Mouse (Mus musculus) hindbrain, postnatal 0 days (tissue): ENCODE results near the gene Psmb1. TPM values are rescaled to one million over a fixed set of nuclear protein-coding genes. Genes with fewer than 3 reads are reported as not detected.
"Not testable (repeated sequence)": the region's sequence is repeated elsewhere in the genome, so short reads cannot be mapped to it uniquely, and the experiment has no call there.

Experiments used
- ATAC-seq: fragments of 200-750 bp; cut with Nextera tagmentation; 2 replicates; pipeline ENCODE4 v1.8.0; 2017; ENCODE audit warnings: mild to moderate bottlenecking, moderate TSS enrichment, moderate library complexity
- DNase-seq: peaks from one replicate; pipeline ENCODE4 v3.0.0-alpha.2; 2015; ENCODE audit warnings: low spot score
- H3K27ac ChIP-seq: fragments of 300-500 bp; sonication (generic); 2 replicates; pipeline ENCODE4 v1.5.1; 2014; ENCODE audit warnings: mild to moderate bottlenecking
- H3K27me3 ChIP-seq: fragments of 300-500 bp; sonication (generic); 2 replicates; pipeline ENCODE4 v1.6.1; 2014; ENCODE audit warnings: low read length, mixed read lengths; ENCODE audit not compliant: insufficient read depth
- H3K36me3 ChIP-seq: fragments of 300-500 bp; sonication (generic); 2 replicates; pipeline ENCODE4 v1.6.1; 2014; ENCODE audit warnings: low read length, mixed read lengths; ENCODE audit not compliant: insufficient read depth
- H3K4me1 ChIP-seq: fragments of 300-500 bp; sonication (generic); 2 replicates; pipeline ENCODE4 v1.6.1; 2014; ENCODE audit warnings: antibody characterized with exemption, low read length, mixed read lengths; ENCODE audit not compliant: insufficient read depth
- H3K4me2 ChIP-seq: fragments of 300-500 bp; sonication (generic); 2 replicates; pipeline ENCODE4 v1.6.1; 2014; ENCODE audit warnings: low read depth, mild to moderate bottlenecking, low read length, moderate library complexity, mixed read lengths
- H3K4me3 ChIP-seq: fragments of 300-500 bp; sonication (generic); 2 replicates; pipeline ENCODE4 v1.5.1; 2014; ENCODE audit warnings: low read length
- H3K9ac ChIP-seq: fragments of 300-500 bp; sonication (generic); replicated peaks from 2 replicates; pipeline ENCODE4 v1.6.1; 2014; ENCODE audit warnings: mild to moderate bottlenecking, low read length, moderate library complexity, mixed read lengths
- H3K9me3 ChIP-seq: fragments of 300-500 bp; sonication (generic); 2 replicates; pipeline ENCODE4 v1.6.1; 2016; ENCODE audit warnings: low read length, mixed read lengths
- CTCF ChIP-seq: IDR thresholded peaks from 2 replicates; pipeline ENCODE4 v1.5.1; 2016; ENCODE audit warnings: antibody characterized with exemption, control low read depth, low read depth
- WGBS: fragments of 180-500 bp; shearing (Covaris S2); extraction: QIAGEN DNeasy Blood & Tissue Kit; methylation state at CpG from one replicate; pipeline ENCODE4 v1.1.7; 2014; 5-methylcytosine and 5-hydroxymethylcytosine counted together
- polyA plus RNA-seq: library from polyadenylated mRNA; unstranded; fragments of >200 nt; fragmentation: Nextera tagmentation; extraction: Ambion mirVana; gene quantifications from 2 replicates; pipeline ENCODE4 v1.2.1, GENCODE M21; 2015
- total RNA-seq: library from RNA; depleted of rRNA; stranded (reverse); fragments of >200 nt; gene quantifications from 2 replicates; pipeline ENCODE4 v1.2.3, GENCODE M21; 2014; rRNA removed

The Psmb1 gene
- total RNA-seq (91.8 and 101 TPM in 2 replicates), polyA plus RNA-seq (273 TPM in 2 replicates)

GRCm38 (mm10) chr17:15499656-15500394 is at the start of gene Psmb1, which contains the start of gene Tbp:
Psmb1 (minus strand) TSS chr17:15499751.
Tbp (plus strand) TSS chr17:15499888.
- H3K36me3 ChIP-seq: peaks cover 12% of the 10 kb centered on the region
- H3K27ac ChIP-seq: peak within 1 kb of the TSS; percentile 98
- WGBS: under 1% methylated on average over 63 of the region's 63 CpGs

GRCm38 (mm10) chr17:15546440-15546839 is 46.9 kb upstream of the Psmb1 start:
- H3K27ac ChIP-seq: no peak overlapping the region
- no peak overlapping the region for H3K4me3 ChIP-seq
- H3K9ac ChIP-seq: no peak overlapping the region
- no peaks in the 10 kb centered on the region for H3K4me1 ChIP-seq
- WGBS: 69% methylated on average over 4 of the region's 4 CpGs
- H3K36me3 ChIP-seq: no peaks in the 10 kb centered on the region
- H3K27me3 ChIP-seq: no peaks in the 10 kb centered on the region
- DNase-seq (no peak), ATAC-seq (no peak)
- H3K9me3 ChIP-seq: no peaks in the 10 kb centered on the region
- TF ChIP-seq CTCF: no peak
- no peak overlapping the region for H3K4me2 ChIP-seq

More at GRCm38 (mm10) chr17:15499656-15500394, at the start of gene Psmb1, which contains the start of gene Tbp:
- peaks cover 15% of the 10 kb centered on the region for H3K4me1 ChIP-seq
- H3K9me3 ChIP-seq: no peaks in the 10 kb centered on the region
- DNase-seq (peak; percentile 99), ATAC-seq (peak; percentile 93)
- H3K9ac ChIP-seq: peak within 1 kb of the TSS; percentile 92
- TF ChIP-seq CTCF: no peak
- H3K4me3 ChIP-seq: peak within 1 kb of the TSS; percentile 86
- H3K27me3 ChIP-seq: no peaks in the 10 kb centered on the region
- H3K4me2 ChIP-seq: peak within 1 kb of the TSS; percentile 92

GRCm38 (mm10) chr17:15543868-15544267 is 44.3 kb upstream of the Psmb1 start:
- not testable (repeated sequence) for H3K4me1 ChIP-seq, H3K36me3 ChIP-seq, H3K9ac ChIP-seq, H3K9me3 ChIP-seq, H3K27me3 ChIP-seq, ATAC-seq, H3K27ac ChIP-seq, H3K4me3 ChIP-seq, DNase-seq, H3K4me2 ChIP-seq
- 80% methylated on average over 4 of the region's 4 CpGs for WGBS

- H3K4me2 ChIP-seq: no peak overlapping the region
- ATAC-seq (no peak), DNase-seq (no peak)
- H3K4me1 ChIP-seq: peaks cover 4% of the 10 kb centered on the region; the same call in 1 of the 2 replicates
- H3K4me3 ChIP-seq: no peak overlapping the region
- H3K27ac ChIP-seq: no peak overlapping the region
- H3K36me3 ChIP-seq: no peaks in the 10 kb centered on the region
- WGBS: 79% methylated on average over 4 of the region's 4 CpGs
- H3K27me3 ChIP-seq: no peaks in the 10 kb centered on the region
- H3K9ac ChIP-seq: no peak overlapping the region
- no peaks in the 10 kb centered on the region for H3K9me3 ChIP-seq
- TF ChIP-seq CTCF: no peak
These were observed 40.8 kb upstream of the Psmb1 start for GRCm38 (mm10) chr17:15540309-15540708.

GRCm38 (mm10) chr17:15536457-15536904 is 36.9 kb upstream of the Psmb1 start:
- Histone ChIP-seq H3K27ac (no peak overlapping the region), H3K9ac (peak overlapping the region; percentile 46), H3K4me2 (peak overlapping the region; percentile 98), H3K4me1 (peaks cover 4% of the 10 kb centered on the region; the same call in 1 of the 2 replicates), H3K9me3 (no peaks in the 10 kb centered on the region), H3K27me3 (no peaks in the 10 kb centered on the region), H3K4me3 (peak overlapping the region; percentile 48), H3K36me3 (no peaks in the 10 kb centered on the region)
- 0 out of 2 replicates have a peak, but pooled peaks have one; percentile 29 for ATAC-seq
- DNase-seq: peak; percentile 14
- WGBS: under 1% methylated on average over 33 of the region's 33 CpGs
- TF ChIP-seq CTCF: no peak

- DNase-seq: no peak
- no peak for ATAC-seq
These were observed 36.4 kb upstream of the Psmb1 start for GRCm38 (mm10) chr17:15535943-15536342.

More at GRCm38 (mm10) chr17:15535943-15536342, 36.4 kb upstream of the Psmb1 start:
- Histone ChIP-seq H3K4me1 (peaks cover 4% of the 10 kb centered on the region; the same call in 1 of the 2 replicates), H3K4me3 (peak overlapping the region; percentile 48), H3K27me3 (no peaks in the 10 kb centered on the region), H3K36me3 (no peaks in the 10 kb centered on the region), H3K9me3 (no peaks in the 10 kb centered on the region), H3K27ac (no peak overlapping the region), H3K4me2 (peak overlapping the region; percentile 98), H3K9ac (peak overlapping the region; percentile 46; the same call in 1 of the 2 replicates)
- no peak for TF ChIP-seq CTCF
- 13% methylated on average over 8 of the region's 8 CpGs for WGBS
